Mouse (Mus musculus) urinary bladder, adult 18-20 months (tissue): ENCODE results near the gene Adcy2.

ENCODE experiments used
- DNase-seq, 2 experiments: peaks; one replicate each; pipeline ENCODE4 v3.0.0; 2022; ENCODE audit warnings: low spot score in 2 of 2, mixed read lengths in 2 of 2

Gene Adcy2

DNA sequence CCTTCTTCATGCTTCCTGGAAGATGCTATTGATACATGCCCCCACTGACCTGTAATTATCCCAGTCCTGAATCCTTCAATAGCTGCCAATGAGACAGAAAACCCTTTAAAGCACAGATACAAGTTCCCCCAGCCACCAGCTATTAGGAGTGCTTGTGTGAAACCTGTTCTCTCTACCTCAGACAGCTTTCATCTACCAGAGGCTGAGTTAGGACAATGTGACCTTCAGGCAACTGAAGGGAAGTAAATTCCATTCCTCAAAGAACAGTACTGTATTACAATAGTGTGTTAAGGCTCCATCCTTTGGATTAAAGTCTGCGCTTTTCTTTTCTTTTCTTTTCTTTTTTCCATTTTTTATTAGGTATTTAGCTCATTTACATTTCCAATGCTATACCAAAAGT lies 356.6 kb downstream of the Adcy2 start:
- DNase-seq: no peak

DNA sequence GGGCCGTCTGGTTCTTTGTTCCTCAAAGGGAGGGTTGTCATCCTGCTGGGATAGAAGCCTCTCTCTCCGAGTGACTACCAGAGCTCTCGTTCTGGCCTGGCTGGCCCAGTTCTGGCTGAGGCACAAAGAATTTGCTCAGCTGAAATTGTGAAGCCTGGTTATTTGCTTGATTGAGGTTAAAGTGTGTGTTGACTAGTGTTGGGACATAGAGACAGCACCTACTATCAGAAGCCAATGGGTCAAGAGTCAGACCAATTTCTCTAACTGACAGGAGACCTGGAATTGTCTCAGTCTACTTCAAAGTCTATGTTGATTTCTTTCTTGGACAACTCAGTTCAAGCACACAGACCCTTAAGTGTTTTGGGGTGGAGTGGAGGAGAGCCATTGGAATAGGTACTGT lies 372.3 kb downstream of the Adcy2 start:
- DNase-seq: no peak

DNA sequence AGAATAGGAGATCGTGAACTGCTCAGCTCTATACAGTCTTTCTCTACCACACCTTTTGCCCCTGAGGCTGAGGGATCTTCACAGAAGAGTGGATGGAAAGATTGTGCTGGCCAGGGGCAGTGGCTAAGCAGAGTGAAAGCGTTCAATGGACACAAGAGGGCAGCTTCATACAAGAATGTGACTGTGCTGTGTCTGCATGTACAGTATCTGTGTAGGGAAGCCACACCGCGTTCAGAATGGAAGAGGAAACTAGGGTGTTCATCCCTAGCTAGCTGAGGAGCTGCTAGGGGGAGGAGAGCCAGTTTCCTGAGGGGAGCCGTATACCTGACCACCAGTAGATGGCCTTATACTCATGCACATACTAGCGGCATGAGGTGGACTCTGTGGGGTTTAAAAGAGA lies 376.5 kb downstream of the Adcy2 start:
- no peak for DNase-seq

DNA sequence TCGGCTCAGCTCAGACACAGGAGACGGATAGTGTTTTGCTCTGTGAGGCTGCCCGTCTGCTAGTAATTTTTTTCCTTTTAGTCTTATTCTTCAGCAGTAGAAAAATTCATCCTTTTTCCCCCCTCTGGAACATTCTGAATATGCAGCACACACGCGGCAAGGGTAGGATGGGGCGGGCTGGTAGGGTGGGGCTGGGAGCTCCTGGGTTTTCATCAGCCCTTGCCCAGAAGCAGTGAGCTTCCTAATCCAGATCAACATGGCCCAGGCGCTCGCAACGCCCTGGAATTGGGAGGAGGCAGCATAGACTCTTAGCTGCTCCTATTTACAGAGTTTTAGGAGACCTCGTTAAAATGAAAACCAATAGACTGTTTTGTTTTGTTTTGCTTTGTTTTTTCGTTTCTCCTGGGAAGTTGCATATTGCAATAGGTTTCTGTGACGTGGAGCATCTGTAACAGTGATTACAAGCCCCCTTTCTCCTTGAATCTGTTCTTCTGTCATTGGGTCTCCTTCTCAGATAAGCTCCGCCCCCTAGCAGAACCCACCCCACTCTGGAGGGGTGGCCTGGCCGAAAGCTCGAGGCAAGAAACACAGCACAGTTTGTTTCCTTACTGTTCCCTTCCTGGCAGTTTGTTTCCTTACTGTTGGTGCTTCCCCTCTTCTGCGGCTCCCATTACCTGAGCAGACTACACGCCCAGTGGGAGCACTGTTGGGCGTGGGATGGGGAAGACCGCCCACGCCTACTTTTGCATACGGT lies 391.5 kb downstream of the Adcy2 start:
- no peak for DNase-seq

DNA sequence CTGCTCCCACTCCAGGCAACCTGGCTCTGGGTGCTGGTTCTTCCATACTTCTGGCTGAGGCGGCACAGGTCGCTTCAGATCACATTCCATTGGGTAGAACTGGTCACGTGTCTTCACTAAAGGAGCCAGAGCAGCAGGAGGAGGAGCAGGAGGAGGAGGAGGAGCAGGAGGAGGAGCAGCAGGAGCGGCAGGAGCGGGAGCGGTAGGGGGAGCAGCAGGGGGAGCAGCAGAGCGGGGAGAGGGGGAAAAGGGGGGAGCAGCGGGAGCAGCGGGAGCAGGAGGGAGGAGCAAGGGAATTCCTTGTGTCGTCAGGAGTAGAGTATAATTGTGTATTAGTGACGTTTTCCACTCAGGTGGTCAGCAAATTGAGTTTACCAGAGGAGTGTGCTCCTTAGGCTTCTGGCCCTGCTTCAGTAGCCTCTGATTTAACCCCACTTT lies 393.6 kb downstream of the Adcy2 start:
- DNase-seq: peak in 1 of 2 experiments; percentile 15

DNA sequence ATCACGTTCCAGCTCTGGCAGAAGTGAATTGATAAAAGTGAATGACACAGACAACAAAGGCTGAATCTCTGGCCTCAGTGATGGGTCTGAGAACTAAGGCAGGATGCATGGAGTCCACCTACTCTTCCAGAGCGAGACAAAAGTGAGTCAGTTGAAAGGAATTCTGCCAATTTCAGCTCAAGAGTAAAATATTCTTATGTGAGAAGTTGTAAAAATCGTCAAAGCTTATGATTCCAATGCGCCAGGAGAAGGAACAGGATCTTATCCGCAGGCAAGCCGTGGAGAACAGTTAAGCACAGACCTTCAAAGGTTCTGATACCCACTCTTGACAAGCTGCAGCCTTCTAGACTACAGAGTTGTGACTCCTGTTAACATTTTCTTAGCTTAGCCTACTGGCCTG lies 396.3 kb downstream of the Adcy2 start:
- no peak for DNase-seq

DNA sequence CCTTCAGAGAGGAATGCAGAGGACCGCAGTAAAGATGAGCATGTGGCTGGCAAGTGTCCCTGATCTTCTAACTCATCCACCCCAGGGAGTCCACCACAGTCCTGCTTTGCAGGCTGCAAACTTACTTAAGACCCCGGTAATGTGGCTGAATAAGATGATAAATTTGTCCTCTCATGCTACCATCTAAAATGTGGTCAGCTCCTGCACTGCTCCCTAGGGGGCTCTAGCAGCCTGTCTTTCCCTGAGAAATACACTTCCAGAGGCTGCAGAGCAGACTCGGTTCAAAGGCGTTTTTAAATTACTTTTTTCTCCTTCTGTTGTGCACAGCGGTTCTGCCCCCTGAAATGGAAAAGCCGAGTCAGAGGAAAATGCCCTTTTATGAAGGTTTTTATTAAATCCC lies 398.2 kb downstream of the Adcy2 start:
- no peak for DNase-seq

DNA sequence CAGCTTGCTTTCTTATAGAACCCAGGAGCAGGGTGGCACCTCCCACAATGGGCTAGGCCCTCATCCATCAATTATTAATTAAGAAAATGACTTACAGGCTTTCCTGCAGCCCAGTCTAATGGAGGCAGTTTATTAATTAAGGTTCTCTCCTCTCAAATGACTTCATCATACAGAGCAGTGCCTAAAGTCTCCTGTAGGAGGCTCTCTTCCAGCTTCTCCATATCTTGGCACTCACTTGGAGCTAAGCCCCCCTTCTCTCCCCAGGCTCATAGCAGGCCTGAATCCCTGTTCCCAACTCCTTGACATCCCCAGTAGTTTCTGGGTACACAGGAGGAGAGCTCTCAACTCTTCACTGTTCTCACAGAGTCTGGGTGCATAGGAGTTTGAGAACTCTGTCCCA lies 400.4 kb downstream of the Adcy2 start:
- DNase-seq: no peak

DNA sequence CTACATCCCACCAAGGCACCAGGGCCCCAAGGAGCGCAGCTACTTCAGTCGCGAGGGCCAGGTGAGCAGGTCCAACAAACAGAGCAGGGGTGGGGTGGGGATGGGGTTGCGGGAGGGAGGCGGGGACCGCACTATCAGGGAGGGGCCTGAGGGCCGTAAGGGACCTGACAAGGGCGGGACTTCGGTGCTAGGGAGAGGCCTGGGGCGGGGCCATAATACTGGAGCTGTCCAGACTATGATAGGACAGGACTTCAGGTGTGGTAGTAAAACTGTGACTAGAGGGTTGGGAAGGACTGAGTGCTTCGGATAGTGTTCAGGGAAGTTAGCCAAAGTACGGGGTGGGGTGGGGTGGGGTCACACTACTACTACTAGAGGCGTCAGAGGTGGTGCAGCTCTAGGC lies 401.7 kb downstream of the Adcy2 start:
- no peak for DNase-seq

DNA sequence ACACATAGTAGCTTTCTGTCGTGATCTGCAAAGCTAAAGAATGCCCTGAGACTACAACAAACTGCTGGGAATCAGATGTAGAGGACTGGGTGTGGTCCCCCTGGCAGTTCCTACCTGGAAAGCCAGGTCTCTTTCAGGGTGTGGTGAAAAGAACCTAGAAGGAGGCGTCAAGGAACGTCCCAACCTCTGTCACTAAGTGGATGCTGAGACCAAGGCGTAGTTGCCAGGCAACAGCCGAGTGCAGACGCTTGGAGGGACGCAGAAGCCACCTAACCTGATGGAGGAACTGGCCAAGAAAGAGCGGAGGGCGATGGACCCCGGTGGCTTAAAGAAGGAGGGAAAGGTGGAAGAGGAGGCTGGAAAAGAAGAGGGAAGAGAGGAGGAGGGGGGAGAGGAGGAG lies 402.1 kb downstream of the Adcy2 start, which contains the start of gene 1700001L19Rik:
1700001L19Rik (plus strand) TSS at position 223 of the 400 bp plus-strand sequence.
- no peak for DNase-seq

DNA sequence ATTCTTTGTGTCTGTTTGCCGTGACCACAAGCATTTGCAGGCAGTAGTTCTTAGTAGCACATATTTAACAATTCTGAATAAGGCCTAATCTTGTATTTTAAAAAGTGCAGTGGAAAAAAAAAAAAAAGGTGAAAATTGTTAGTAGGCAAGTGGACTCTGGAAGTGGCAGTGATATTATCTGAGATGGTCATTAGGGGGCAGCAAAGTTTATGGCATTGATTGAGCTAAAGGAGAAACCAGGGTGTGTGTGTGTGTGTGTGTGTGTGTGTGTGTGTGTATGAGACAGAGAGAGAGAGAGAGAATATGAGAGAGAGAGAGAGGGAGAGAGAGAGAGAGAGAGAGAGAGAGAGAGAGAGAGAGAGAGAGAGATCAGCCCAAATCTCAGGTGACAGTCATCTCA lies 405.5 kb downstream of the Adcy2 start:
- DNase-seq: no peak

DNA sequence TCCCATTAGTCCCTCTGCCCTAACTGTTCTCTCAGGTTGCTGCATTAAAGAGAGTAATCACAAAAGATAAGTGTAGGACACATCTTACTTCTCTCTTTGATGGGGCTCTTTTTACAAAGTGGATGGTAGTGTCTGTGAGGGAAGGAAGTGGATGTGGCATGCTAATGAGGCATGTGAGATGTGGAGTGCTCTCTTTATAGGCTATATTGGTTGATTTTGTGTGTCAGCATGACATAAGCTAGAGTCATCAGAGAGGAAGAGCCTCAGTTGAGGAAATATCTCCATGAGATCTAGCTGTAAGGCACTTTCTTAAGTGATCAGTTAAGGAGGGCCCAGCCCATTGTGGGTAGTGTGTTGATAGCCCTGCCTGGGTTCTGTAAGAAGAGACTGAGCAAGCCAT lies 411.0 kb downstream of the Adcy2 start:
- no peak for DNase-seq

DNA sequence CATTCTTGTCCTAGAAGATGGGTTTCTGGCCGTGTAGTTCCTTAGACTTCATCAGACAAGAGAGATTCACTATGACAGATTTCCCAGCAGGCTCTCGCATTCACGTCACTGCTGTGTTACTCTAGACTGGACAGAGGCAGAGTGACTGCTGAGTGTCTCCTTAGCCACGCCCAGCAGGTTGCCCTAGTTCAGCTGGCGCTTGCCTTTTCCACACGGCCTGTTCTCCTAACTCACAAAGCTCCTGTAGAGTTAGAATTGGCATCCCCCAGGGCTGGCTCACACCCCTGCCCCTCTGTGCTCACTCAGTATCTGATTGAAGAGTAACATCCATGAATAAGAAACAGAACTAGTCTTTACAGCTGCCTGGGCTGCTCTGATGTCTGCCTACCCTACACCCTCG lies 413.9 kb downstream of the Adcy2 start:
- DNase-seq: no peak

DNA sequence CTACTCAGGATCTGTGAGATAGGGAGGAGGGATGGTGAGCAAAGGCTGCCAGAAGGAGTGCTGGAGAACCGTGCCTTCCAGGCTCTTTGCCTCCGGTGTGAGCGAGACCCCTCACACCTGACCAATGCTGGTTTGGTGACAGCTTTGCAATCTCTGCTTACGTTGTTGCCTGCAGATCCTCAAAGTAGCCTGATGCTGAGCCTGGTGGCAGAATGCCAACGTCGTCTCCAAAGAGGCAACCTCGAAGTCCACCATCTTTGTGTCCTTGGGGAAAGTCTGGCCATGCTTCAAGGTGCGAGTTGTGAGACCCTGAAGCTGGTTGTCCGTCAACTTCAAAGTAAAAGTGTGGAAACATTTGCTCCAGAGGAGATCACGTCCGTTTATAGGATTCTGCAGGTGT lies 415.4 kb downstream of the Adcy2 start:
- DNase-seq: no peak

DNA sequence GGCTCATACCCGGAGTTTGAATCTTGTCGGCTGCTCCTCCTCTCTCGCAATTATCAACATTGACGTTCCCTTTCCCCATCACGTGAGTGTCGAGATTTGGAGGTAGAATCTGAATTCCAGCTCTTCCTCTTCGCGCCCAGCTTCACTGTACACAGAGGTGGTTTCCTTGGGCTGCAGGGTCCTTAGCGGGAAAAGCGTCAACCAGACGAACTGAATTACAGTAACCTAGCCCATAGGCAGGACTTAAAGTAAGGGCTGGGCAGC lies 416.9 kb downstream of the Adcy2 start:
- no peak for DNase-seq

DNA sequence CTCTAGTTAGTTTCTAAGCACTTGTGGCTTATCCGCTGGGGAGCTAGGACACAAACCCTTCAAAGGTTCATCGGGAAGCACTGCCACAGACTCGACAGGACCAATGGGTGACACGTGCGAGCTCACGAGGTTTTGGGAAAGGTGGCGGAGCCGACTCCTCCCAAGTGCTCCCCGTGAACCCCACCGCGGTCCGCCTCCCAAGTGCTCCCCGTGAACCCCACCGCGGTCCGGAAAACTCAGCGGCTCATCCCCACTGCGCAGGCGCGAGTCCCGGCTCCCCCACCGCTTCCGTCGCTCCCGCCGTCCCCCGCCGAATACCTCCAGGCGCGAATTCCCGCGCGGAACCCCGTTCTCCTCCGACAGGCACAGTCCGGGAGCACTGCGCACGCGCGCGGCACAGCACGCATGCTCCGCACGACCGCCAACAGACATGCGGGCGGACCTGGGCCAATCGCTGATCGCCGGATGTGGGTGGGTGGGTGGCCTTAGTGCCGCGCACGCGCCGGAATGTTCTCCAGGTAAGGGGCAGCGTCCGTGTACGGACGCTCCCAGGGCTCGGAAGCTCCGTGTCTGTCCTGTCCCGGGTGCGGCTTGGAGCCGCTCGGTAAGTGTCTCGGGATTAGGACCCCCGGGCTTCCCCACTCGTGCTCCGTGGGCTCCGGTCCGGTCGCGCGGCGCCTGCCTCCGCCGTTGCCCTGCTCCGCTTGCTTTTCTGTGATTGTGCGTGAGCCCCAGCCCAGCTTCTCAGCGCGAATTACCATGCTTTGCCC lies 417.4 kb downstream of the Adcy2 start, which contains the start of the genes Mtrr and Fastkd3:
Mtrr (minus strand) TSS at position 403 of the 770 bp plus-strand sequence.
Fastkd3 (plus strand) TSS at position 488 of the 770 bp plus-strand sequence.
- DNase-seq: peak; percentile 92 to 96

DNA sequence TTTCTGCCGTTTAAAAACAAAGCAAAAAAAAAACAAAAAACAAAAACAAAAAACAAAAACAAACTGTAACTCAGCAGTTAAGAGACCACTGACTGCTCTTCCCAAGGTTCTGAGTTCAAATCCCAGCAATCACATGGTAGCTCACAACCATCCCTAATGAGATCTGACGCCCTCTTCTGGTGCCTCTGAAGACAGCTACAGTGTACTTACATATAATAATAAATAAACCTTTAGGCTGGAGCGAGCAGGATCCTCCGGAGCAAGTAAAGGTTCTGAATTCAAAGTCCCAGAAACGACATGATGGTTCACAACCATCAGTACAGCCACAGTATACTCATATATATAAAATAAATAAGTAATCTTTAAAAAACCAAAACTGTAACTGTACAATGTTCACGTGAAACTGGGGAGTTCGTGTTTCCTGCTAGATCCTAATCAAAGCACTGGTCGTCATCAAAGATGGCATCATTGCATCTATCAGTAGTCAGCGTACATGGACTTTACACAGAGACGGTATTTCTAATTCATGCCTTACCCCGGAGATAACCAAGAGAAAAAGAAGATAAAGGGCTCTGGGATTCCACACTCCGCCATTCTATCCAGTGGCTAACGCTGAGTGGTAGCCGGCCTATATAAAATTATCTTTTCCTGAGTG lies 418.1 kb downstream of the Adcy2 start:
- DNase-seq: no peak

DNA sequence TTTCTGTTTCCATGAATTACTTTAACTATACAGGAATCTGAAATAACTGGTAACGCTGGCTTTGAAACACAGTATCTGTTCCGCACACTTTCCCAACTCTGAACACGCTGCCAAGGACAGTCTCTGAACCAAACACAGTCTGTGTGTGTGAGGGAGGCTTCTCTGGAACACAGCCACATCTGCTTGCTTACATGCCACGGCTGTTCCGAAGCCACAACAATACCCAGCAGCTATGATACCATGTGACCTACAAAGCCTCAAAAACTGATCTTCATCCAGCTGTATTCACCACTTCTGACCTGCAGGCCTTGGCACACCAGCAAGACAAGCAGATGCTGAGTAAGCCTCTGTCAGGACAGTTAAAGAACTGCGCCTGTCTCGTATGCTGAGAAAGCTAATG lies 421.4 kb downstream of the Adcy2 start:
- no peak for DNase-seq

DNA sequence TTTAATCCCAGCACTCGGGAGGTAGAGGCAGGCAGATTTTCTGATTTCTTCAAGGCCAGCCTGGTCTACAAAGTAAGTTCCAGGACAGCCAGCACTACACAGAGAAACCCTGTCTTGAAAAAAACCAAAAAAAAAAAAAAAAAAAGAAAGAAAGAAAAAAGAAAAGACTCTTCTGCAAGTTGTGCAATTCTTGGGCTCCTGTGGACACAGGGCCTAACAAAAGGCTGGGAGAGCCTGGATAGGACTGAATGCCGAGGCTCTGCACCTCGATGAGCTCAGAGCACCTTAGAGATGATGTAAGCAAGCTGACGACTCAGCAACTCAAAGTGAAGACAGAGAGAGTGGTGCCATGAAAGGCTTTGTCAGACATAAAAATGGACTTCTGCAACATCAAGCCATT lies 424.9 kb downstream of the Adcy2 start:
- no peak for DNase-seq

DNA sequence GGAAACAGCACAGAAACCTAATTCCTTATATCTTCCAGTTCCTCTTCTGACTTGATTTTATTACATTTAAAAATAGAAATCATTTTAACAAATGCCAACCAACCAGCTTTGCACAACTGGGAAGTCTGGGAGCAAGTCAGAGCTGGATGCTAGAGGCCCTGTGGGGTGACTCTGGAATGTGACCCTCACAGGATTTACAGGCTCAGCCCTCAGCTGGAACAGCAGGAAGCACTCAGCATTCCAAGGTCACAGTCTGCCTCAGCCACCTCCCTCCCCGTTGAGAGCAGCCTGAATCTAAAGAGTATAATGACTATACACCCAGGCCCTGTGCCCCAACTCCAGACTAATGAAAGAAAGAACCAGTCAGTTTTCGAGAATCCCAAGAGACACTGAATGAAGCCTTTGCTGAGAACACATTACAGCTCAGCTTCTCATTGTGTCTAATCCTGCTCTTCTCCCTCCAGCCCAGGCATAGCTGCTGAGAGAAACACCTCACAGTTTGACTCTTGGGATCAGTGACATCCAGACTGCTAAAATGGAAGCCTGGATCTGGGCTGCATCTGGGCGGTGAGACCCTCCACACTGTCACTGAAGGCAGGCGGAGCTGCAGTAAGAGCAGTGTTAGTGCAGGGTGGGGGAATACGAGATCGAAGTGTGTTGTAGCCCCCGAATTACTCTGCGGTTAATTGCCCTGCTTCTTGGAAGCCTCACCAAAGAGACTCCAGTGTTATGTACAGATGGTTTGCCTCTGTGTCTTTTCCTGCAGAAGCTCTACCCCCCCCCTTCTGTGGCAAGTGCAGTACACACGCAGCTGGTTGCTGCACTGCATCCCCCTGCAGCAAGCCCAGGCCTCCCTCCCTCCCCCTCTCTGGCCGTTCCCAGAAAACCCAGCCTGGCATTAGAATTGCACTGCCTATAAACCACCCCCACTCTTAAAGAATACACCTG lies 426.1 kb downstream of the Adcy2 start:
- no peak for DNase-seq

DNA sequence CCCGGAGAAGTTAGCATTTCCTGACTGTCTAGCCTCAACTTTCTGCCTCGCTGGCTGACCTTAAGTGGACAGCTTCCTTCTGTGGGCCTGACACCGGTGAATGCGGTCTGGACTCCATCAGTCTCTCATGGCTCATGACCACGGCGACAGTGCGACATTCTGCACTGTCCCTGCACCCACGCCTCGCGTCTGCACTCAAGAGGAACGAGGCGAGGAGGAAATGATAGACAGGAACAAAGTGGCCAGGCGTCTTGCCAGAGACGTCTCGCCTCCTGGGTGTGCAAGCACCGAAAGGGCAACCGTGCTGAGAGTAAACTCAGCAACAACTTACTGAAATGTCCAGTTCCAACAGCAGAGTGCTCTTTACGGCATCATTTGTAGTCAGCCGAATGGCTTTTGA lies 427.1 kb downstream of the Adcy2 start:
- DNase-seq: no peak
